Mouse (Mus musculus): ENCODE measurements at regions not wholly inside any gene's neighbourhood (a gene's known extent, or its start where the extent isn't known, plus 50 kb on each side); places are given as distances from the start of the nearest gene placed in this dataset.

GRCm38 (mm10) chr1:88808508-88808907, 106.5 kb upstream of the Arl4c start:
- TF ChIP-seq POLR2A (IDR thresholded peaks at IDR 0.05; ENCODE audit: low read depth, low read length) (no peak), CTCF (conservative IDR thresholded peaks at IDR 0.05; ENCODE audit: insufficient read depth, insufficient read length, low read depth, low read length) (no peak)

Measured in kidney, adult 2 months (tissue).